Mouse (Mus musculus): ENCODE data around the gene Gm20388.

The Gm20388 gene

DNA sequence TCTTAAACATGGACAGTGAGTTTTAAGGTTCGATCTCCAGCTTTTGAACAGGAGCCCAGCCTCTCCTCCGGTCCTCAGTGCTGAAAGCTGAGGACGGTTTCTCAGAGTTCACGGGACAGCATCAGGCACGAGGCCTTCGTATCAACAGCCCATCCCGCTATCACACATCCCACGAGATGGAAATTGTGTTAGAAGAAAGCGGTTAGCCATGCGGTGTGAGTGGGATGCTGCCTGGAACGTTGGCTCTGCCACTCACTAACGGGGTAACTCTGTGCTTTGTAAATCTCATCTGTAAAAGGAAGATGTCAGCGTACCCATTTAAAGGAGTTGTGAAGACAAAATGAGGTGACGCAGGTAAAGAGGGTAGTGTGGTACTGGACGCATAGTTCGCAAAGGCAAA is 3796.5 kb downstream of the Gm20388 start:
- no peak for DNase-seq (ENCODE audit: low read depth, low spot score)

DNA sequence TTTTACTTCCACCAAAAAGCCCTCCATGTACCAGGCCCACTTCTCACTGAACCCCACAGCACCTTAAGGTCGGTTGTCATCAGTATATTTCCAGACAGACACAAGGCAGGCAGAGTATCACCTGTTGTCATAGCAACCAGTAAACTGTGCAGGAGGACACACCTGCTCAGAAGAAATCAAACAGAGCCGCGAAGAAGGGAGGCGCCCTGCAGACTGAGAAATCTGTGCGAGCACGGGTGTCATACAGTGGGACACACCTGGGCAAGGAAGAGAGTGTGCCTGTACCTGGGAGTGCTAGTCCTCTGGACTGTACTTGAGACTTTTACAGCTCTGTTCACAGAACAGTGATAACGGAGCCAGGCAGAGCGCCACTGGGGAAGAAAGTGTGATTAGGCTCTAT is 3798.1 kb downstream of the Gm20388 start:
- no peak for DNase-seq (ENCODE audit: low read depth, low spot score)

DNA sequence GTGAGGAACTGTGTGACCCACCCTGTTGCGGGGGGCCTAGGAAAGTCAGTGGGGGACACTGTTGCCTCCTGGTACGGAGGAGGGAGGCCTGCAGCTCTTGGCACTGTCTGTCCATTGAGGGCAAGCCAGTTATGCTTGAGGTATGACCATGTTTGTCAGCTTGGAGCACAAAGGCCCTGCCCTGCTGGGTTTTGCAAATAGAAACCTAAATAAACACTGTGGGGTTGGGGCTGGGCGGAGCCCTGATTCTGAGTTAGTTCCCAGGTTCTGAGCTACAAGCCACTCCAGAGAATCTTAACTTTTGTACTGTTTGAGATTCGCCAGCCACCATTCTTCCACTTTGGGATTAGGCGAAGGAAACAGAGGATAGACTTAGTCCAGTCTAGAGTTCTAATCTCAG is 3799.7 kb downstream of the Gm20388 start:
- DNase-seq (ENCODE audit: low read depth, low spot score) = no peak

DNA sequence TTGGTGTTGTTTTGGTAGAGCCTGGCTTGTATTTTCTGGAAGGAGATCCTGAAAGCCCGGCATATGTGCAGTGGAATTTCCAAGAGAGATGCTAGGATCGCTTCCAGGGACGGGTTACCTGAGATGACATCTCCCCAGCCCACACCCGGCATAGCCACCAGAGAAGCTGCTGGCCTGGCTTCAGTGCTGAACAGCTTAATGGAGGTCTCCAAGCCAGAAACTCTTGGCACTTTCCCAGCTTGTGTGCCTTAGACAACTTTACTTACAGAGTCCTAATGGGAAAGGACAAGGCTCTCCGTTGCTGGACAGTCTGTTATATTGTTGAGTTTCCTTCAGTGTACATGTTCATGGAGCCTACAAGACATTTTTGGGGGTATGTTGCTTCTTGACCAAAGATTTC is 3803.8 kb downstream of the Gm20388 start:
- DNase-seq (ENCODE audit: low read depth, low spot score) = no peak

DNA sequence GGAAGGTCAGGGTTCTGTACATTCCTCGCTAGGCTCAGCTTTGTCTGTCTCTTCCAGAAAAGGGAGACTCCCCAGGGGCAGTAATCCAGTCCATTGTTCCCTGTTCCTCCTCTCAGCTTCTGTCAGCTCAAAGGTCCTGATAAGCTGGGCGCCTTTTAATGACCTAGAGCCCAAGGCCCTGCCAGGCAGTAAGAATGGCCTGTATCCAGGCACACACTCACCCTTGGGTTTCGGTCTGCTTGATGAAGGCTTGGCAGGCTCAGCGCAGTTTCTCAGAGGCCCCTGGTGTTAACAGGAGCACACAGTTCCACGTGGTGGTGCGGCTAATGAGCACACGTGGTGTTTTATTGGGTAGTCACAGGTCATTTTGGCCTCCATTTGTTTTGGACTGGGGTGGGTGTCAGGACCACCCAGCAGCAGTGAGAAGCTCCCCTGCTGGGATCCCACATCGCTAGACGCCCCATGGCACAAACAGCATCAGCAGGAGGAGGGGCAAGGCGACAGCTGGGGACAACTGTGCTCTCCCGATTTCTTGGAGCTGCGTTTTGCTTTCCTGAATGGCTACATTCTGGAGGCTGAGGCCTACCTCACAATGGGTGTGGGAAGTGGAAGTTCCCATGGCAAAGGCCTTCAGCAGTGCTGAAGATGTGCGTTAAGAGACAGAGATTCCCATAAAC is 3805.4 kb downstream of the Gm20388 start:
- DNase-seq (ENCODE audit: low read depth, low spot score) = no peak

DNA sequence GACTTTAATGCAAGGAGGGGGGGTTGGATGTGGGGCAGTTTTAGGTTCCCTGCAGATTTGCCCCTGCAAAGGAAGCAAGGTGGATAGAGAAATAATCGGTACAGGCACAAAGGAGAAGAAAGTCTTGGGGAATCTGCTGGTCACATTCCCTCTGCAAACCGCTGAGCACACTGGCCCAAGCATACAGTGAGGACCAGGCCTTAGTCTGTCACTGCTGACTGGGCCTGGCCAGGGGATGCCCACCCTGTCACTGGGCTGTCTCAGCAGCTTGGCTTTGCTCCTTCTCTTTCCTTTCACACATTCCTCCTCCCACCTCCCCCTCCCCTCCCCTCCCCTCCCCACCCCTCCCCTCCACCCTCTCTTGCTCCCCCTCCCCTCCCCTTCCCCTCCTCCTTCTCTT is 3806.5 kb downstream of the Gm20388 start:
- DNase-seq (ENCODE audit: low read depth, low spot score) = no peak

DNA sequence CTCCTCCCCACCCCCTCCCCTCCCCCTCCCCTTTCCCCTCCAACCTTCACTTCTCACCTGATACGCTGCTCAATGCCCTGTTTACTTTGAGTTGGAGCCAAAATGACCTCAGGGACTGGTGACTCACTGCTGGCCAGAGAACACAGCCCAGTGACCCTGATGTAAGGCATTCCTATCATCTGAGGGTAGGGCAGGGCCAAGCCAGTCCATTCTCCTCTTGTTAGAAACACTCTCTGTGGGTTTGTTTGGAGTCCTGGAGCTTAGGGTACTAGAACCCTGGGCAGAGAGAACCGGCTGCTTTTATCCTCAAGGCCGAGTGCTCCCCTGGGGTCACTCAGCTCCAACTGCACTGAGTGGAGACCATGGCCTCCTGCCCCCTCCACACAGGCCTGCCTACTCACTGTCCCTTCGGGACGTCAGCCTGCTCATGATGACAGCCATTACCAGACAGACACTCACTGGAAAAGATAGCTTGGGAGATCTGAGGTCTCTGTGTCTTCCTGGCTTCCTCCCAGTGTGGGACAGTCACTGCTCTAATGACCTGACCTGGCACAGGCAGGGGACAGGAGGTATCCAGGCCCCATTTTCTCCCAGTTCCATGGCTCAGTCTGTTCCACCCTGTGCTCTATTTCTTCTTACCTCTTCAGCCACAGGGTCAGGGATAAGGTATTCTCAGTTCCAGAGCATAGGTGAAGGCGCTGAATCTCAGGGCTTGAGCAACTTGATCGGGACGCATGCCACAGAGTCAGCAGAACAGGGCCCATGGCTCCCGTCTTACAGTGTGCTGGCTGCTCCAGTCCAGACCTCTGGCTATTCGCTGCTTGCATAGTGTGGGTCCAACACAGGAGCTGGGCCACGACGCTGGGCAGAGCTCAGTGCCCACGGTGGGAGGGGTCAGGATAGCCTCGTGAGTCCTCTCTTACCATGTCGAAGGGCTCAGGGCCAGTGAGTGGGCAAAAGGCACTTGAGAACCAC is 3807.2 kb downstream of the Gm20388 start:
- no peak for DNase-seq (ENCODE audit: low read depth, low spot score)

DNA sequence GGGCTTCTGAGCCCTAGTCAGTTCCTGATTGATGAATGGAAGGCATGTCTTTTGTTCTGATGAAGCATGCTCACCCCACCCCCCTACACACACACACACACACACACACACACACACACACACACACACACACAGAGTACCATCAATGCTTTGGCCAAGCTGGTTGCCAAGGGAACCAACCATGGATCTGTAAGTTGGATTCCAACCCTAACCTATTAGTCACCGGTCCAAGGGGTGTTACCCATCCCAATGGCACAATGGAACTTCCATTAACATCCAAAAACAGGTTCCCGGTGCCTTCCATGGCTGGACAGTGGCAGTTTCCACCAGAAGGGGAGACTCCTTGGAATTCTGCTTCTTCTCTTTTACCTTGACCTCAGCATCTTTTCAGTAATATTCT is 3808.1 kb downstream of the Gm20388 start:
- DNase-seq (ENCODE audit: low read depth, low spot score) = no peak

DNA sequence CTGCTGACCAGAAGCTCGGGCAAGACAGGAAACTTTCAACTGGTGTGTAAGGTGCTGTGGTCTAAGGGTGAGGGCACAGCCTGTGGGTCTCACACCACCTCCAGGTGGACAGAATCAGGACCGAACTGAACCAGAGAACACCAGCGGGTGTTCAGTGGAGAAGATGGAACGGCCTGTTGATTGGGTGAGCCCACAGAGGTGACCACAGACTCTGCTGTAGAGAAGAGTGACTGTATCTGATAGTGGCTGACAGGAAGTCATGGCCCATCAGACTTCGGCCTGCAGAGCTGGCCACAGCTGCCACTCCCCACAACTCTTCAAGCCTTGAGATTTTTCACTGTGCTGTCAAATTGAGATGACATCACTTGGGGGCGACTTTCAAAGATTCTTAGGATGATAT is 3808.6 kb downstream of the Gm20388 start:
- no peak for DNase-seq (ENCODE audit: low read depth, low spot score)

DNA sequence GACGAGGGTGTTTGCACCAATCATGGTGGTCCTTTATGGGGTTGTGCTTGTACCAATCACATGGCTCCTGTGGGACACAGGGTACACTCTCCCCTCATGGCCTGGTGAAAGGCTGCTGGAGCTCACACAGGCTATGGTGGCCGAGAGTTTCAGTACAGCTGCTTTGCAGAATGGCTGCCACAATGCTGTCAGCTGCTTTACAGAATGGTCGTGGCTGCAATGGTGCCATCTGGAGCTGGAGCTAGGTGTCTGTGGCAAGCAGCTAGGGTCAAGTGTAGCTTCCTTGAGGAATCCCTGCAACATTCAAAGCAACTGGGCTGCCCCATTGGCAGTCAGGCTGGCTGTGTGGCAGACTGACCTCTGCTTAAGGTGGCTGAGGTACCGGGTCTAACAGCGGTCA is 3809.2 kb downstream of the Gm20388 start:
- no peak for DNase-seq (ENCODE audit: low read depth, low spot score)

DNA sequence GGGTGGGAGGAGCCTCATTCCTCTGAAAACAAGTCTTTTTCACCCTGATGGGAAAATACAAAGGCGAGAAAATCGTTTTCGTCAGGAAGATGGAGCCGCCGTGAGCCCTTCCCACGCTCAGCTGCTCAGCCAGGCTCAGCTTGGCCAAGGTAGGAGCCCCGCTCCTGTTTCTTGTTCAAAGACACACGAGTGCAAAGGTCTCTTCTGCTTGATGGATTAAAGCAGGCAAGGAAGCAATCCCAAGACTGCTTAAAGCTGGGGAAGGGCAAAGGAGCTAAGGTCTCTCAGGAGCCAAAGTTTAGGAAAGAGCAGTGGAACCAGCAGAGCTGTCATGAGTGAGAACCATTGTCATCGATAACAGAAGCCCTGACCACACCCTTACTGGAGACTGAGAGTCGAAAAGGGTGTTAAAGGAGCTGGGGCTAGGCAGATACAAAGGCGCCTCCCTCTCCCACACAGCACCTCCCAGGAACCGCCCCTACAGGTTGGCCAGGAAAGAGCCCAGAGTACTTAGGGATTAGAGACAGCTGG is 3809.9 kb downstream of the Gm20388 start:
- no peak for DNase-seq (ENCODE audit: low read depth, low spot score)

DNA sequence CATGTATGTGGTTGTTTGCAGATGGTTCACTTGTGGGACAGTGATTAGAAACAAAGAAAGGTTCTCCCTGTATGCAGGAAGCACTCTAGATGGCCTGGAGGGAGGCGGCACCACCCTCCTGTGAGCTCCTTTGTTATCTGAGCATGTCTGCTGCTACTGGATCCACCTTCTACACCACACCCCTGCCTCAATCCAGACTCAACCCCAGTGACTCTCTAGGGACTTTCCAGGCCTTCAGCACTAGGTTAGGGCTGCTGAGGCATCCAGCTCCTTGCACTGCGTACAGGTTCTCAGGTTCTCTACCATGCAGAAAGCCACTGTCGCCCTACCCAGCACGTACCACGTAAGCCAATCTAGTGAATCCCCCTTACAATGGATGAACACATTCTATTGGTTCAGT is 3811.6 kb downstream of the Gm20388 start:
- DNase-seq (ENCODE audit: low read depth, low spot score) = no peak

DNA sequence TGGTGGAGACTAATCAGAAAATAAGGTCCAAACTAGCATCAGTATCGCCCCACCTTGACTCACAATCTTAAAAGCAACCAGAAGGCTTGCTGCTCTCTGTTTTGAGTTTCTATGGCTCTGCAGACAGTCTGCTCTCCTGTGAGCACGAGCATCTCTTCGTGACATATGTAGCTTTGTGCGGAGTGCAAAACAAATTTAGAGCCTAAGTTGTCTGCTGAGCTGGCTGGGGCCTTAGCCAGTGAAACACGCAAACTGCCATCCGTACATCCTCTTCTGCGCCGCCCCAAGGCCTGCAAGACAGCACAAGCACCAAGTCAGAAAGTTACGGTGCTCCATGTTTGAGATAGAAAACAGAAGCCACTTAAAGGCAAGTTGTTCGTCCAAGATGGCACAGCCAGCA is 3814.1 kb downstream of the Gm20388 start:
- DNase-seq (ENCODE audit: low read depth, low spot score) = no peak

DNA sequence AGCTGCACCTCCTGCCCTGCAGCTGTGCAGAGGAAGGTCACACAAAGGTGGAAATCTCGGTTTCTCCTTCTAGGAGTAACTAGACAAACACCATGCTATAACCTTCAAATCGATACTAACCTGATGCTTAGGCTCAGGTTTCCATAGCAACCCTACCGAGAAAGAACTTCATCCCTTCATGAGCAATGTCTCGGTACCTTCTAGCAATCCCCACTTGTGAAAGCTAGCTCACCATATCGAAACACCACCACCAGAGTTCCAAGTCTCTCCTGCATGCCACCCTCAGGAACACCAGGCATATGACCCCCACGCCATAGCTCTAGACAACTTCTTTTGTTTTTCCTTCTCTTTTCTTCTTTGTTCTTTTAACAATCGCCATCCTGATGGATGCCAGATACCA is 3814.6 kb downstream of the Gm20388 start:
- DNase-seq (ENCODE audit: low read depth, low spot score) = no peak

DNA sequence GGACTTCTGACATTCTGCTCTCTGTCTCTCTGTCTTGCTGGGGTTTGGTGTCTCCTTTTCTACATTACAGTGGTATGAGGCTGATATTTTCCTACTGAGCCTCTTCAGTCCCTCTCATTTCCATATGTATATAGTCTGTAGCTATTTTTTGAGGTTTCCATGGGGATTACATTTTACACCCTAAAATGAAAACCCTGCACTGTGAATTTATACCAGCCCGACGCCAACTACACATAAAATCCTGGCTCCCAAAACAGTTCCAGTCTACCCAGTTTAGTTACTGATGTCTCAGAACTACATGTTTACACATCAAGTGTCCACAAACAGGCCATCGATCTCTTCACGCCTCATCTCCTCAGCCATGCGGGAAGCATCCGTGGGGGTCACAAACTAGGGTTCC is 3816.1 kb downstream of the Gm20388 start:
- no peak for DNase-seq (ENCODE audit: low read depth, low spot score)

DNA sequence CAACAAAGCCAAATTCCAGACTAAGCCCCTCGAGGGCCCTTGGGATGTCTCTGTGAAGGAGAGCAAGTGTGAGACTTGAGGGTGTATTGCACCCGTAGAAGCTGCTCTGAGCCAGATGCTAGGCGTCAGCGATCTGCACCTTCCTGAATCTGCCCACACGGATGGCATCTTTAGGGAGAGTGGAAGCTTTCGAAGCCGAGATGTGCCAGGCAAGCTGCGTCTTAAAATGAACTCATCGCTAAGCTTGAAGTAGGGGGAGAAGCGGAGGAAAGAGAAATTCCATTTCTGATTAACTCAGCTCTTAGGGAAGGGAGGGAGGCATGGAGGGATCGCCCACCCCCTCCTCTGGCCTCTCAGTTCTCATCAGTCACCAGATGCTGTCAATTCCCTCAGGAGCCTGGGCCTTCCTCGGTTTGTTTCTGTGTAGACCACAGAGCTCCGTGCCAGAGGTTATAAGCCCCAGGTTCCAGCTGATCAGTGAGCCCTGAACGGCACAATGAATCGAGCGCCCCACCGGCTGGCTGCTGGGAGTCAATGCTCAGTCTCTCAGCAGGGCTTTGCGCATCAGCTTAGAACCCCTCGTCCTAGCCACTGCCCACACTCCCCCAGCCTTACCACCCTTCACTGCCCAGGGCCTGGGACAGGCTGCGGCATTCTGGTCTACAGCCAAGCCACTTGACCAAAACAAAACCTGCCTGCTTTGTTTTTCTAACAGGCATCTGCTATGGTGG is 3818.6 kb downstream of the Gm20388 start:
- no peak for DNase-seq (ENCODE audit: low read depth, low spot score)

DNA sequence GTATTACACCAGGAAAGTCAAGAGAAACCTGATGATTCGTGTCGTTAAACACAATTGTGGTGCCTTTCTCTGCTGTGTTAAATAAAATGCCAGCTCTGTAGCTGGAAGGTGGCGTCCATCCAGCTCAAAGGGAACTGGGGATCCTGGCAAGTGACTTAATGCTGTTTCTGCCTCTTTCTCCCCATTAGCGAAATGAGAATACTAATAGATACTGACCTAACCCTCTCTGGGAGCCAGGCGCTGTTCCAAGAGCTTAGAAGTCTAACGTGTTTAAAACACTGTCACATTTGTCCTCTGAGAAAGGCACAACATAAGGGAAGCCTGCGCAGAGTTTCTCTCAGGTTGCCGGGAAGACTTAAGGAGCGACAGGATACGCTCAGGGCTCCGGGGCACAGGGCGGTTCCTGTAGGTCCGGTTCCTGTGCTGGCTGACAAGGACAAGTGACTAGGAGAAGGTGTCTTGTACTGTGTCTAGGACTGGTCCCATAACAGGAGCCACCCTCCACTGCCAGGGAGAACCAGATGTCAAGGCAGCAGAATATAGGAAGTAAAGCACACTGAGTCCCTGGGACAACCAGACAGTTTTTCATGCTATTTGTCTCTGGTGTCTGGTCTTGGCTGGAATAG is 3819.3 kb downstream of the Gm20388 start:
- no peak for DNase-seq (ENCODE audit: low read depth, low spot score)

DNA sequence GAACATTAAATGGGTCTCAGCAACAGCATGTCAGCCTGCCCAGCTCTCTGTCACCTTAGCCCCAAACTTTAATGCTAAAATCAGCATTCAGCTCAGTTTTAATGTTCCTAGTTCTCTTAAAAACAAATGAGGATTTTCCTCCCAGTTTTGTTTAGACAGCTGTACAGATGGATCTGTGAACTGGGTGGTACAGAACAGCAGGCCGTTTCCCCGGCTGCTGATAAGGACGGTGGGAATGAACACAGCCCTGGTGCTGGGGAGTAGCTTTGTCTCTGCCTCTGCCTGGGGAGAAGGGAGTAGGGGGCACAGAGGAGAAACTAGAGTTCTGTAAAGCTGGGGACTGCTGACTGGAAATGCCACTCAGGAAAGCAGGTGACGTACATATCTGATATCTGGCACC is 3821.7 kb downstream of the Gm20388 start:
- DNase-seq (ENCODE audit: low read depth, low spot score) = no peak

DNA sequence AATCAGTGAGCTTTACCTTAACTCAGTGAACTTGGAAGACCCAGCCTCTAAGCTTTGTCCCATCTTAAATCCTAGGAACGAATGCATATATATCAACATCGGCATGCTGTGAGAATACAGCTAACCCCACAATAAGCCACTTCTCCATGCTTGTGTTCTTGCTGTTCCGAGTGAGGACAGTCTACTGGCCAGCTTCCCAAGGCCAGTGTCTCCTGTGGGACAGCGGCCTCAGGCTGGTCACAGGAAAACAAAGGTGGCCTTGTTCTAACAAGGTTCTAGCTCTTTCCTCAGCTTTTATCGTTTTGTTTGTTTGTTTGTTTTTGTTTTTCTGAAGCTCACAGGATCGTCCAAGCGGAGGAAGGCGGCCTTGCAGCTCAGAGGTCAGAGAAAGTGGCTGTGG is 3823.8 kb downstream of the Gm20388 start:
- no peak for DNase-seq (ENCODE audit: low read depth, low spot score)

DNA sequence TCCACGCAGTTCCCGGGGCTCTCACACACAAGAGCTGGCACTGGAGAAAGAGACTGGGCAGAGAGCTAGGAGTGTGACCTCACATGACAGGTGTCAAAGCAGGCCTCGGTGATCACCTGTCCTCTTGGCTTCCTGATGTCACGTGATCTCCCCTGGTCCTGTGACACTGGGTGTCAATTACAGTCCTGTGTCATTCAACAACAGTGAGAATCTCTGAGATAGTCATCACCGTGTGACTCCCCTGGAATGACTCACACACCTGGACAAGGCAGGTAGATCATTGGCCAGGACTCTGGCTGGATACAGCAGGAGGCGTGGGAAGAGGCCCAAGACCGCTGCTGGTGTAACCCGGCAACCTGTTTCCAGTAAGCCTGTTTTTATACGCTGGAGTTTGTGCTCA is 3826.3 kb downstream of the Gm20388 start:
- DNase-seq (ENCODE audit: low read depth, low spot score) = no peak

DNA sequence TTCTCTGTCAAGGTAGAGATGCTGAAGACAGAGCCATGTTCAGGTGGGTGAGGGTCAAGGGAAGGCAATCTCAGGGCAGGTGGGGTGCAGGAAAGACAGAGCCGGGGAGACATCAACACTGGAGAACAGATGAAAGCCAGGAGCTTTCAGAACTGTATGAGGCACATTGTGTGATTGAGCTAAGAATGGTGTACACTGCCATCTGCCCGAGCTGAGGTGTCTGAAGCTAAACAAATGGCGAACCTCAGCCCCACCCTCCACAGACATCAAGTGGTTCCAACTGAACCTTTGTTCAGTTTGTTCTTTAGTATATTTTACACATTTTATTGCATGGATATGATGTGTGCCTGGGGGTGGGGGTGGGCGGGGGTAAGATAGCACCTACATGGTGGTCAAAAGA is 3829.6 kb downstream of the Gm20388 start:
- no peak for DNase-seq (ENCODE audit: low read depth, low spot score)

DNA sequence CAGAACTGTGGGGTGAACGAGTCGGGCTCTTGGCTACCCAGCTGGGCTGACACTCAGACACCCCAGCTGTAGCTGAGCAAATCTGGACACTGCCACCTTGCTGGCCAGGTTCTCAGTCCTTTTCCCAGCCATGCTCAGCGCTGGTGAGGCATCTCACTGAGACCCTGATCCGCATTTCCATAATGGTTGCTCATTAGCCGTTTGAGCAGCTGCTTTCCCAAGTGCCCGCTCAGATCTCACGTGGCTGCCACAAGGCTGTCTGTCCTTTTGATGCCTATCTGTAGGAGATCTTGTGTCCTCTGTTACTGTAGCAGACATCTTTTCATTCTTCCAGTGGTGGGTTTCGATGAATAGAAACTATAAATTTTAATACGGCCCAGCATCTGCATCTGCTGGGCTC is 3830.6 kb downstream of the Gm20388 start:
- DNase-seq (ENCODE audit: low read depth, low spot score) = no peak

All from retina, adult 2 months (tissue).